Mouse (Mus musculus): ENCODE results near the gene Scgb1a1.

Scgb1a1 gene

GRCm38 (mm10) chr19:9043123-9043522, 44.6 kb downstream of the Scgb1a1 start:
- no peak for DNase-seq (ENCODE audit: low read depth, low spot score)

GRCm38 (mm10) chr19:9041074-9041473, 46.7 kb downstream of the Scgb1a1 start:
- no peak for DNase-seq (ENCODE audit: low read depth, low spot score)

GRCm38 (mm10) chr19:9040649-9041048, 47.1 kb downstream of the Scgb1a1 start:
- DNase-seq (ENCODE audit: low read depth, low spot score) = no peak

GRCm38 (mm10) chr19:9039928-9040327, 47.8 kb downstream of the Scgb1a1 start:
- DNase-seq (ENCODE audit: low read depth, low spot score) = no peak

- no peak for DNase-seq (ENCODE audit: low read depth, low spot score)
These were observed 48.5 kb downstream of the Scgb1a1 start for GRCm38 (mm10) chr19:9039266-9039665.

GRCm38 (mm10) chr19:9038136-9038535, 49.6 kb downstream of the Scgb1a1 start:
- DNase-seq (ENCODE audit: low read depth, low spot score) = no peak

GRCm38 (mm10) chr19:9035101-9035500, 52.7 kb downstream of the Scgb1a1 start:
- DNase-seq (ENCODE audit: low read depth, low spot score) = no peak

GRCm38 (mm10) chr19:9034480-9034879, 53.3 kb downstream of the Scgb1a1 start:
- no peak for DNase-seq (ENCODE audit: low read depth, low spot score)
